Mouse (Mus musculus) liver, embryonic 14.5 days (tissue): ENCODE results near the gene Adap2. TPM values are rescaled to one million over a fixed set of nuclear protein-coding genes. Genes with fewer than 3 reads are reported as not detected.
A peak's percentile ranks its signal among the peaks of the same experiment; 100 is the strongest.

Experiments
- ATAC-seq: fragments of 200-750 bp; cut with Nextera tagmentation; 2 replicates; pipeline ENCODE4 v1.8.0; 2017; ENCODE audit warnings: moderate number of reproducible peaks, mild to moderate bottlenecking, moderate library complexity; ENCODE audit not compliant: insufficient read depth
- DNase-seq, 3 experiments: peaks; one replicate each; pipeline ENCODE4 v3.0.0-alpha.2; 2012 to 2013; ENCODE audit warnings: low read depth in 3 of 3, low spot score in 3 of 3
- H3K27ac ChIP-seq: fragments of 300-500 bp; sonication (generic); 2 replicates; pipeline ENCODE4 v1.5.1; 2014; ENCODE audit warnings: moderate library complexity, mild to moderate bottlenecking, control low read depth, inconsistent platforms
- H3K27me3 ChIP-seq: fragments of 300-500 bp; sonication (generic); 2 replicates; pipeline ENCODE4 v1.6.1; 2014; ENCODE audit warnings: mild to moderate bottlenecking, low read length, moderate library complexity; ENCODE audit not compliant: control insufficient read depth, insufficient read depth
- H3K36me3 ChIP-seq: fragments of 300-500 bp; sonication (generic); replicated peaks from 2 replicates; pipeline ENCODE4 v1.6.1; 2014; ENCODE audit warnings: low read depth; ENCODE audit not compliant: control insufficient read depth, insufficient read depth
- H3K4me1 ChIP-seq, 2 experiments: fragments of 200-500 bp in 1 of 2; fragments of 300-500 bp in 1 of 2; sonication (generic) in 1 of 2; replicated peaks; 2 replicates each; pipeline ENCODE4 v1.6.1; 2012 to 2014; ENCODE audit warnings: antibody characterized with exemption in 1 of 2, inconsistent platforms in 1 of 2, low read length in 1 of 2; ENCODE audit not compliant: control insufficient read depth in 2 of 2, insufficient read depth in 2 of 2
- H3K4me2 ChIP-seq: fragments of 300-500 bp; sonication (generic); 2 replicates; pipeline ENCODE4 v1.6.1; 2014; ENCODE audit warnings: low read depth, mild to moderate bottlenecking, control low read depth, moderate library complexity
- H3K4me3 ChIP-seq, 2 experiments: fragments of 200-500 bp in 1 of 2; fragments of 300-500 bp in 1 of 2; sonication (generic) in 1 of 2; 2 replicates each; pipeline ENCODE4 v1.5.1; 2012 to 2014; ENCODE audit warnings: low read depth in 2 of 2, low read length in 2 of 2, mild to moderate bottlenecking in 2 of 2, control low read depth in 1 of 2, inconsistent platforms in 1 of 2, moderate library complexity in 1 of 2; ENCODE audit not compliant: insufficient read depth in 1 of 2
- H3K9ac ChIP-seq: fragments of 300-500 bp; sonication (generic); replicated peaks from 2 replicates; pipeline ENCODE4 v1.6.1; 2014; ENCODE audit warnings: mild to moderate bottlenecking, control low read depth, moderate library complexity
- H3K9me3 ChIP-seq: fragments of 300-500 bp; sonication (generic); 2 replicates; pipeline ENCODE4 v1.6.1; 2016; ENCODE audit warnings: low read length, mixed read lengths; ENCODE audit not compliant: control insufficient read depth
- CTCF ChIP-seq: IDR thresholded peaks from 2 replicates; pipeline ENCODE4 v1.5.1; 2016; ENCODE audit warnings: antibody characterized with exemption, low read depth, control low read depth
- EP300 ChIP-seq: IDR thresholded peaks from 2 replicates; pipeline ENCODE4 v1.6.1; 2016; ENCODE audit warnings: antibody characterized with exemption, low read depth
- WGBS: fragments of 180-500 bp; shearing (Covaris S2); extraction: QIAGEN DNeasy Blood & Tissue Kit; methylation state at CpG from one replicate; pipeline ENCODE4 v1.1.7; 2014; ENCODE audit not compliant: insufficient replicate concordance; 5-methylcytosine and 5-hydroxymethylcytosine counted together
- polyA plus RNA-seq, 2 experiments: library from polyadenylated mRNA; depleted of rRNA in 1 of 2; stranded (reverse) in 1 of 2; unstranded in 1 of 2; fragments of >200 nt; fragmentation: Nextera tagmentation in 1 of 2; extraction: Ambion mirVana in 1 of 2; gene quantifications; 2 replicates each; pipeline versions ENCODE4 v1.2.1 to v1.2.3; 2012 to 2014

The Adap2 gene
- polyA plus RNA-seq, 2 experiments, result 2.4 to 3.9 TPM

DNA sequence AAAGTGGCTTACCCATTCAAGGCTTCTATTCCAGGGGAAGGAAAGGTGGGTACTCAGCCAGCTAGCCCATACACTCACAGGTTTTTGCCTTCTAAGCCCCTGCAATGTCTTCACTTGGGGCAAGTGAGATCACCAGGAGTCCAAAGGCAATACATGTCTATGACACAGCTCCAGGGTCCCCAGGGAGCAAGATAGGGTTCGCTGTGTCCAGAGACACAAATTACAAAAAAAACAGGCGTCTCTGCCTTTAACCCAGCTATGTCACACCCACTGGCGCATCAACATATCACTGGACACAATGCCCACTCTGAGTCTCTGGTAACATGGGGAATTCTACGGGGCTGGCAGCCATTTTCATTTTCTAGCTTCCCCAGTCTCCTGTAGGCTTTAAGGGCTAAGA is 2.1 kb downstream of the Adap2 start:
- Histone ChIP-seq H3K4me3 (no peak overlapping the region), H3K27ac (no peak overlapping the region), H3K9me3 (no peaks in the 10 kb centered on the region), H3K27me3 (peaks cover 12% of the 10 kb centered on the region), H3K4me2 (no peak overlapping the region), H3K36me3 (no peaks in the 10 kb centered on the region), H3K4me1 (peaks cover 4 to 5% of the 10 kb centered on the region in 2 experiments; a peak in 1 of 4 replicates), H3K9ac (no peak overlapping the region)
- TF ChIP-seq CTCF (no peak), EP300 (no peak)
- ATAC-seq (no peak), DNase-seq (no peak)
- 69% methylated on average over 4 of the region's 4 CpGs for whole genome bisulfite sequencing

DNA sequence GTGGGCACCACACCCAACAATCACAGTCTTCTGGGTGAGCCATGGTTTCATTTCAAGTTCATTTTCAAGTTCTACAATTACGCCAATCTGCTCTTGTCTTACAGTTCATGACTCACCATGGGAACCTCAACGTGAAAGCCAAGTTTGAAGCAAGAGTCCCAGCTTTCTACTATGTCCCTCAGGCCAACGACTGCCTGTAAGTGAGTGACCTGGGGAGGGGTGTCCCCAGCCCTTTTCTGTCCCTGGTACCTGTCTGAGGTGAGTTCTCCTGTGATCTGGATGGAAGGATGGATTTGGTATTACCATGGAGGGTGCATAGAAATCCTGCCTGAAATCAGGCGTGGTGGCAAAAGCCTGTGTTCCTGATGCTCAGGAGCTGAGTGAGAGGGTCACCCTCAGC is 2.9 kb downstream of the Adap2 start:
- ATAC-seq (no peak), DNase-seq (no peak)
- Histone ChIP-seq H3K36me3 (no peaks in the 10 kb centered on the region), H3K27me3 (peaks cover 12% of the 10 kb centered on the region), H3K27ac (no peak overlapping the region), H3K4me1 (peaks cover 4 to 5% of the 10 kb centered on the region in 2 experiments; a peak in 1 of 4 replicates), H3K9ac (no peak overlapping the region), H3K9me3 (no peaks in the 10 kb centered on the region), H3K4me2 (no peak overlapping the region), H3K4me3 (no peak overlapping the region)
- 62% methylated on average over 4 of the region's 4 CpGs for WGBS
- TF ChIP-seq EP300 (no peak), CTCF (no peak)

DNA sequence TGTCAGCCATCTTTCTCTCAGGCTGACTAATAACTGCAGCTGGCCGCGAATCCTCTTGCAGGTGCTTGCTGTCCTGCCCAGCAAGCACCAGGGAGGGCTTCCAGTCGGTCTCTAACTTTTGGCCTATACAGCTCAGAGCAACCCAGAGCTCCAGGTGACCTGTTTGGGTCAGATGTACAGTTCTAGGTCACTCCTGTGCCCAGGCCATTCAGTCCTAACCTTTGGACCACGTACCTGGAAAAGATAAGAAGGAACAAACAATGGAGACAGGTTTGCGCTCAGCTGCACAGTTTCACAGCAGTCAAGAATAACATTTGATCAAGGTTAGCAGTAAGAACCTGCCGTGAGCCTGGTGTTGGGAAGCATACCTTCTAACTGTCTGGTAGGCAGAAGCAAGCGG is 5.1 kb downstream of the Adap2 start:
- H3K9me3 ChIP-seq, result no peaks in the 10 kb centered on the region
- no peaks in the 10 kb centered on the region for H3K36me3 ChIP-seq
- no peaks in the 10 kb centered on the region; a peak in 1 of 4 replicates for H3K4me1 ChIP-seq
- H3K27me3 ChIP-seq, result peaks cover 10% of the 10 kb centered on the region
- 60% methylated on average over 7 of the region's 7 CpGs for whole genome bisulfite sequencing
- no peak for DNase-seq
- no peak overlapping the region for H3K4me3 ChIP-seq
- peak; percentile 51 for ATAC-seq
- H3K27ac ChIP-seq, result no peak overlapping the region
- TF ChIP-seq CTCF, result no peak
- TF ChIP-seq EP300, result no peak
- no peak overlapping the region for H3K9ac ChIP-seq
- no peak overlapping the region for H3K4me2 ChIP-seq

DNA sequence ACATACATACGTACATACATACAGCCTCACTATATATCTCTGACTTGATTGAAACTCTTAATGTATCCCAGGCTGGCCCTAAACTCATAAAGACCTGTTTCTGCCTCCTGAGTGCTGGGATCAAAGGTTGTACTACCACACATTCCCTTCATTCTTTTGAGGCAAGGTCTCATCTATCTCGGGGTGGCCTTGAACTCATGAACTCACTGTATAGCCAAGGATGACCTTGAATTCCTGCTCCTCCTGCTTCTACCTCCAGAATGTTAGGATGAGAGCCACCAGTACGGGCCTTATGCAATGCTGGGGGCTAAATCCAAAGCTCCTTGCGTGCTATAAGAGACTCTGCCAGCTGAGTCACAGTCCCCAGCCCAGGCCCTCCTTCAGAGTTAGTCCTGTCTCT is 7.1 kb downstream of the Adap2 start:
- Histone ChIP-seq H3K36me3 (no peaks in the 10 kb centered on the region), H3K27ac (no peak overlapping the region), H3K4me3 (no peak overlapping the region), H3K27me3 (no peaks in the 10 kb centered on the region; the same call in 1 of the 2 replicates), H3K9ac (no peak overlapping the region), H3K9me3 (no peaks in the 10 kb centered on the region), H3K4me1 (no peaks in the 10 kb centered on the region; a peak in 1 of 4 replicates), H3K4me2 (no peak overlapping the region)
- DNase-seq (no peak), ATAC-seq (no peak)
- TF ChIP-seq CTCF, result no peak
- no peak for TF ChIP-seq EP300
- 66% methylated on average over 4 of the region's 4 CpGs for WGBS

DNA sequence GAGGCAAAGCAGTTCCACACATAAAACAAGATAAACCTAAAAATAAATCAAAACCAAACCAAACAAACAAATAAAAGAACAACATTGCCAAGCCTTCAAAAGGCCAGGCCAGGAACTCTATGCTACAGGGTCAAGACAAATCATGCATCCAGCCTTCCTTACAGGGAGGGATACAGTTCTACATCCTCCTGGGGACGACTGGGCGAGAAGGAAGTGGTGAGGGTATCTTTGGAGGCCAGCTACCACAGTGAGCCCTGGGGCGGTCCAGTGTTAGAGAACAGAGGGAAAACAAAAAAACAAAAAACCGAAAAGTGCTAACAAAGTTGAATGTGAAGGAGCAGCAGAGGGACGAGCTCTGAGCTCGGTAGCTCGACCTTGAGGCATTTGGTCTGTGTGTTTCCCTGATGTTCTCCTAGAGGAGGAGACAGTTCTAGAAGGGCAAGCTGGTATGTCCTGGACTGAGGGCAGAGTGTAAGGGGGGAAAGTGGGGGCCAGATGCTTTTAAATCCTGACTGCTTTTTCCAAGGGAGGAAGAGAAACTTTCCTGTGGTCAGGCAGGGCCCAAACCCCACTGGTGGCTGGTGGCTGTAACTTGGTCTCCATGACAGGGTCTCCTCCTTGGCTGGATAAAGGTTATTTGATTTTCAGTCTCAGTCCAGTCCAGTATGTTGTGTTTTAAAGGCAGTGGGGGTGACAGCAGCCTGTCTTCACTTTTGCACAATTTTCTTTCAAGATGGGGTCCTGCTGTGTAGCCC is 9.6 kb downstream of the Adap2 start:
- Histone ChIP-seq H3K4me1 (no peaks in the 10 kb centered on the region; a peak in 1 of 4 replicates), H3K4me2 (no peak overlapping the region), H3K27me3 (no peaks in the 10 kb centered on the region), H3K36me3 (no peaks in the 10 kb centered on the region), H3K9ac (no peak overlapping the region), H3K27ac (no peak overlapping the region), H3K4me3 (no peak overlapping the region), H3K9me3 (no peaks in the 10 kb centered on the region)
- WGBS, result 14% methylated on average over 7 of the region's 7 CpGs
- TF ChIP-seq EP300 (no peak), CTCF (no peak)
- DNase-seq (no peak), ATAC-seq (no peak)
